Mouse (Mus musculus) subcutaneous adipose tissue, adult 2 months (tissue): ENCODE measurements around the gene Ube2u. TPM values are rescaled to one million over a fixed set of nuclear protein-coding genes. Genes with fewer than 3 reads are reported as not detected.

ENCODE experiments used
- polyA plus RNA-seq: library from polyadenylated mRNA; depleted of rRNA; stranded (reverse); fragments of >200 nt; gene quantifications from 2 replicates; pipeline ENCODE4 v1.2.3, GENCODE M21; 2012; ENCODE audit warnings: low replicate concordance; rRNA removed

Ube2u gene
- polyA plus RNA-seq, result not detected in 2 replicates

GRCm38 (mm10) chr4:100478592-100479321, at the start of gene Ube2u:
Ube2u (plus strand) TSS chr4:100478849.

